Mouse (Mus musculus) monocyte, adult 5-6 weeks (primary cell): ENCODE results near the gene Tspan32. TPM values are rescaled to one million over a fixed set of nuclear protein-coding genes. Genes with fewer than 3 reads are reported as not detected.
A peak's percentile ranks its signal among the peaks of the same experiment; 100 is the strongest.

Source experiments
- ATAC-seq: fragments of 153-309, 156-312 bp; replicated peaks from 2 replicates; pipeline ENCODE4 v1.8.0; 2017; ENCODE audit warnings: mild to moderate bottlenecking; ENCODE audit not compliant: low TSS enrichment, insufficient number of reproducible peaks, severe bottlenecking, poor library complexity, low FRiP score
- total RNA-seq: library from RNA; stranded (forward); fragments of 200-1000, 200-491, 200-594 nt; gene quantifications from 3 replicates; pipeline ENCODE4 v1.2.3, GENCODE M21; 2017

Tspan32 gene
- 47.6 to 98.9 TPM (median 75.2 TPM) in 3 replicates for total RNA-seq

DNA sequence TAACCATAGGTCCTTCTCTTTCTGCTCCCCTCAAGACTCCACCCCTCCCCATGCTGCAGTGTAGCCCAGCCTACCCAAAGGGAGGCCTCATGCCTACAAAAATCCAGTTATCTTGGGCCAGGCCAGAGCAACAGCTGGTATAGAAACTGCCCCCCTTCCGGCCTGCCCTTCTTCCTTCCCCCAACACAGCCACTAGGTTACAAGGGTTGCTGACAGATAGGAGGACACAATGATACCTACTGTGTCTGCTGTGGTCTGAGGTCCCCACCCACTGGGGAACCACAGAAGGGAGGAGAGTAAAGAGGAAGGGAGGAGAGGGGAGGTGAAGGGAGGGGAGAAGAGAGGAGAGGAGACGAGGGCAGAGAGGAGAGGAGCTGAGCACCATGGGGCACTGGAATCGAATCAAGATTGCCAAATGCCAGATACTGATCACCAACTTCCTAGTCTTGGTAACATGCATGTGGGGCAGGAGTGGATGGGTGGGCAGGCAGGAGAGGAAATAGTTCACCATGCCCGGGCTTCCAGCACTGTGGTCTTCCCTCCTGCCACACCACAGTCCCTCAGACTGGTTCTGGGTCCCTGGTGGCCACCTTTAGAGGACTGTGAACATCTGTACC, at the start of gene Tspan32:
Gene Tspan32, plus strand, starts transcription at position 320 of the 617 bp plus-strand sequence.
- peak; percentile 11; the same call in 1 of the 2 replicates for ATAC-seq

DNA sequence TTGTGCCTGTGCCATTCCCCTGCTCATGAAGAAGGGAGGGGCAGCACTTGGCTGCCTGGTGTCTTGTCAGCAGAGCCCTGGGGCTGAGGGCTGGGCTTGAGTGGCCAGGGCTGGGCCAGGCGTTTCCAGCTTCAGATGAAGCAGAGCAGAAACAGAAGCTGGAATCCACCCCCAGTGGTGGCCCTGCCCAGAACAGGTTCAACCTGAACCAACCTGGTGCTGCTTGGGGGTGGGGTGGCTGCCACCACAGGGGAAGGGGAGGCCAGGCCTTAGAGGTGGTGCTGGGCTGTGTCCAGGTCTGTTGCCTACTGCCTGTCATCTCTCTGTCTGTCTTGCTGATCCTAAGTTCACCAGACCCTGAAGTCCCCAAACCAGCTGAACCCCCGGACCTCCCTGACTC, 48.8 kb upstream of the Tspan32 start:
- no peak for ATAC-seq

DNA sequence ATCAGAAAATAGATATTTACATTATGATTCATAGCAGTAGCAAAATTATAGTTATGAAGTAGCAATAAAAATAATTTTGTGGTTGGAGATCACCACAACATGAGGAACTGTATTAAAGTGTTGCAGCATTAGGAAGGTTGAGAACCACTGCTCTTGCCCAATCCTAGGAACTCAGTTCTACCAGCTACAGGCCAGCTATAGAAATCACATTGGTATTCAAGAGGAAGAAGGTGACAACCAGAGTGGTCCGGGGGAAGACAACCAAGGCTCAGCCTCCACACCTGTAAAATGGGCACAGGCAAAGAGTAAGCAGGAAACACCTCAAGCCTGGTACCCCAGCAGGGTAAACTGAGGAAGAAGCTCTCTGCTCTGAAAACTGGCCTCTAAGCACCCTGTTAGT, 46.0 kb upstream of the Tspan32 start:
- no peak for ATAC-seq

- no peak for ATAC-seq
Measured at GRCm38 (mm10) chr7:142959752-142960151, 45.1 kb upstream of the Tspan32 start.

DNA sequence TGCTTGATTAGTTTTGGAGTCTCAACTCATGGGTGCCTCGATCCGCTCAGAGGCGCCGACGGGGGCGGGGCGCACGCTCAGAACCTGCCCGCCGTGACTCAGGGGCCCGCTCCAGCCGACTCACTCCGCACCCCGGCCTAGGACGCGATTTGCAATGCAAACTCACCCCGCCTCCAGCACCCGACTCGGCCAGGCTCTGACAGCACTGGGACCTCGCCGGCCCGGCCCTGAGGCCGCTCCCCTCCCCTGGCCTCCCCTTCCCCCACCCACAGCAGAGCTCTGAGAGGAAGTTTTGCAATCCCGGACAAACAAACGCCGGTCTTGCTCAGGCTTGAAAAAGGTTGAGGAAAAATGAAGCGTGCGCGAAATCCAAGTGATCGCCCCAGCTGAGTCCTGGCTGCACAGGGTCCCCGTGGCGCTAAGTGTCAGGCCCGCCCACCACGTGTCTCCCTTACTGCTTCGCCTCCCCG, 37.4 kb upstream of the Tspan32 start:
- ATAC-seq: no peak

- ATAC-seq: no peak
Measured at GRCm38 (mm10) chr7:142967884-142968808, 36.7 kb upstream of the Tspan32 start.

GRCm38 (mm10) chr7:142968809-142969511, 35.9 kb upstream of the Tspan32 start, which contains the start of gene Ascl2:
Gene Ascl2, minus strand, starts transcription at chr7:142969264.
- ATAC-seq: no peak

GRCm38 (mm10) chr7:142981908-142982307, 22.9 kb upstream of the Tspan32 start:
- ATAC-seq: no peak

- no peak for ATAC-seq
Measured at GRCm38 (mm10) chr7:142985146-142985545, 19.7 kb upstream of the Tspan32 start.

- ATAC-seq: no peak
Measured at GRCm38 (mm10) chr7:142987718-142988117, 17.1 kb upstream of the Tspan32 start.

- peak; percentile 49; the same call in 1 of the 2 replicates for ATAC-seq
Measured at GRCm38 (mm10) chr7:142995004-142995403, 9.8 kb upstream of the Tspan32 start.

DNA sequence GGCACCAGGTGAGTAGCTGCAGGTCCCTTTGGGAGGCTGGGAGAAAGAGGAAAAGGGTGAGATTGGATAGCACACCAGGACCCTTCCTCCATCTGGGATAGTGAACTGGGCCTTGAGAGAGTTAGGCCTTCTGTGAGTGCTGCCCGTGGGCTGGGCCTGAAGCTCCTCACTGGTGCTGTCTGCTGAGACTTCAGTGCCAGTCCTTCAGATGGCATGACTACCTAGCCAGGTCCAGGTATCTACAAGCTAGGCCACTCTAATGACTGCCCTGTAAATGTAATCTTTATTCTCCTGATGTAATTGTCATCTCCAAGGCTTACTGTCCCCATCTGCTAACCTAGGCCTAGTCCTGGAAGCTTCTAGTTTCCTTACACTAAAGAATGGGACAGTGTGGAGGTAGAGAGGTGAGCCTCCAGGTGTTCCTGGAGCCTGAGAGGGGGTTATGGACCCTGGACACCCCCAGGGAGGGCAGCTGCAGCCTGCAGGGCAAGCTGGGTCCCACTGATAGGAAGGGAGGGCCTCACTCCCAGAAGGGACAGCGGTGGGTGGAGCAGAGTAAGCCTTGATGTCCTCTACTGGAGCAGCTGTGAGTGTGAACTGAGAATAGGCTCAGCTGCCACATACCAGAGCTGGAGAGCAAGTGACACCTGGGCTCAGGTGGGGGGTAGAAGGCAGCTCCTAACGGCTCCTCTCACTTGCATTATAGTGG, 9.1 kb upstream of the Tspan32 start:
- no peak for ATAC-seq

- no peak for ATAC-seq
Measured at GRCm38 (mm10) chr7:142996998-142997397, 7.8 kb upstream of the Tspan32 start.

GRCm38 (mm10) chr7:142997403-142998150, 7.3 kb upstream of the Tspan32 start:
- no peak for ATAC-seq

- no peak for ATAC-seq
Measured at GRCm38 (mm10) chr7:143002679-143003078, 2.2 kb upstream of the Tspan32 start.

DNA sequence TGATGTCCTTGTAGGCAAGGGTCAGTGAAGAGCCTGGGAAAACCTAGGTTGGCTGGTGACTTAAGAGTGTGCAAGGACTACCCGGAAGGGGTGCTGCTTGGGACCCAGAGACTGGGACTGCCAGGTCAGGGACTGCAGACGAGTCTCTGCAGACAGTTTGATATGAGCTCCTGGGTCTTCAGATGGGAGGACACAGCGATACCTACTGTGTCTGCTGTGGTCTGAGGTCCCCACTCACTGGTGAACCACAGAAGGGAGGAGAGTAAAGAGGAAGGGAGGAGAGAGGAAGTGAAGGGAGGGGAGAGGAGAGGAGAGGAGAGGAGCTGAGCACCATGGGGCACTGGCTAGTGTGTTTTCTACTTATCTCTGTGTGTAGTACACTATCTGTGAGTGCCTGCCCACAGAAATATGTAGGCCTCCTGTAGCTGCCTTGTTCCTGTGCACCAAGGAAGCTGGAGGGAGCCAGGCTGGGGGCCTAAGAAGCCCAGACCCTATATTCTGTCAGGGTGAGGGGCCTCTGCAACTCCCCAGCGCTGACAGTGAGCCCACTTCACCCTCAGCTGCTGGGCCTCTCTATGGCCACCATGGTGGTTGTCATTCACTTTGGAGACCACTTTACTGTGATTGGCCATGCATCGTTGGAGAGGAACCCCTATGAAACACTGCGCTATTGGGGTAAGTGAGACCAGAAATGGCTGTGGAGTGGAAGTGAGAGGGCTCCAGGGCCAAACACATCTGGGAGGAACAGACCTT, 674 bp downstream of the Tspan32 start:
- 0 out of 2 replicates have a peak, but pooled peaks have one; percentile 4 for ATAC-seq

DNA sequence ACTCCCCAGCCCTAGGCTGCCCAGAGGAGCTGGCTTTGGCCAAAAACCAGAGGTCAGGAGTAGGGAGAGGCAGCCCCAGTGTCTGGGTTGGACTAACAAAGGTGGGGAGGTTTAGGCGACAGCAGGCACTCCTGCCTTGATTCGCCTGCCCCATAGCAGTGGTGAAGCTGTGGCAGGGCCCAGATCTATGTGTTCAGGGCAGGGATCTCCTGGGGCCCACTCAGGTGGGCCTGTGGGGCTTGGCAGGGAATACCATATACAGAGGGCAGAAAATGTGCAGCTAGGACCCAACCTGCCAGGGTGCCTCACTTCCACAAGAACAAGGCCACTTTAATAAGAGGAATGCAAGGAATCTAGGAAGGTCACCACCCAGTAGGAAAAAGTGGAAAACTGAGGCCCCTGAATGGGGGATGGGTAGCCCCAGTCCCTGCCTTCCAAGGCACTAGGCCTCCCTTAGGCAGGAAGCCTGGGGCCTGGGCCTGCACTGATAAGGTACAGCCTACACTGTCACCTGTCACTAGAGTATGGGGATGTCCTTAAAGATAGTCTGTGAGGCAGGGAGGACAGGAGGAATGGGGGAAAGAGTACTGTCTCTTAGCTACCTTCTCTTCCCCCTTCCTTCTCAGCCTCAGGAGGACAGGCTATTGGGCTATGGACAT, 1.4 kb downstream of the Tspan32 start:
- ATAC-seq: no peak
